Mouse (Mus musculus) CH12.LX (cell line): ENCODE measurements around the gene Fgf16. TPM values are rescaled to one million over a fixed set of nuclear protein-coding genes. Genes with fewer than 3 reads are reported as not detected.

Source experiments
- DNase-seq: peaks from one replicate; pipeline ENCODE4 v3.0.0-alpha.2; 2013; ENCODE audit errors: extremely low read depth
- H3K27ac ChIP-seq: 2 replicates; pipeline ENCODE4 v1.5.1; 2012; ENCODE audit warnings: low read depth, mild to moderate bottlenecking, control low read depth, moderate library complexity; ENCODE audit not compliant: insufficient read depth
- H3K27me3 ChIP-seq: replicated peaks from 2 replicates; pipeline ENCODE3; 2012; ENCODE audit warnings: inconsistent platforms
- H3K36me3 ChIP-seq, 2 experiments: replicated peaks in 1 of 2; 2 replicates each; pipeline versions ENCODE3 to v1.6.1; 2012; ENCODE audit warnings: inconsistent platforms in 1 of 2, low read length in 1 of 2, mild to moderate bottlenecking in 1 of 2, mixed read lengths in 1 of 2, moderate library complexity in 1 of 2; ENCODE audit not compliant: control insufficient read depth in 1 of 2, insufficient read depth in 1 of 2
- H3K4me1 ChIP-seq, 2 experiments: 2 replicates each; pipeline ENCODE4 v1.6.1; 2012; ENCODE audit warnings: inconsistent platforms in 1 of 2, moderate library complexity in 1 of 2; ENCODE audit not compliant: insufficient read depth in 2 of 2, control insufficient read depth in 1 of 2
- H3K4me2 ChIP-seq: 2 replicates; pipeline ENCODE4 v1.6.1; 2012; ENCODE audit warnings: low read depth, mild to moderate bottlenecking, control low read depth; ENCODE audit not compliant: poor library complexity, insufficient read depth, severe bottlenecking
- H3K4me3 ChIP-seq, 3 experiments: fragments of 150-350 bp in 1 of 3; sonication (generic) in 1 of 3; replicated peaks in 1 of 3; 2 replicates each; pipeline versions ENCODE3 to v1.5.1; 2011 to 2012; ENCODE audit warnings: low read depth in 2 of 3, low read length in 2 of 3, mild to moderate bottlenecking in 2 of 3, moderate library complexity in 2 of 3, control low read depth in 1 of 3, improper control_type of control experiment in 1 of 3, inconsistent platforms in 1 of 3, mixed read lengths in 1 of 3; ENCODE audit not compliant: poor library complexity in 1 of 3
- H3K79me2 ChIP-seq: replicated peaks from 2 replicates; pipeline ENCODE4 v1.6.1; 2012; ENCODE audit warnings: mild to moderate bottlenecking, moderate library complexity; ENCODE audit not compliant: control insufficient read depth, poor library complexity, insufficient read depth, severe bottlenecking; ENCODE audit errors: extremely low read depth
- H3K9ac ChIP-seq: 2 replicates; pipeline ENCODE4 v1.6.1; 2012; ENCODE audit warnings: low read depth, mild to moderate bottlenecking, control low read depth, moderate library complexity; ENCODE audit not compliant: insufficient read depth
- H3K9me3 ChIP-seq: replicated peaks from 2 replicates; pipeline ENCODE3; 2012; ENCODE audit warnings: low read length, inconsistent platforms, mixed read lengths
- BHLHE40 ChIP-seq: IDR thresholded peaks from 2 replicates; pipeline ENCODE4 v1.6.1; 2011; ENCODE audit warnings: mild to moderate bottlenecking, low read depth, low read length, improper control_type of control experiment
- CHD1 ChIP-seq: IDR thresholded peaks from 2 replicates; pipeline ENCODE4 v1.6.1; 2012; ENCODE audit warnings: low read depth, low read length, improper control_type of control experiment, inconsistent platforms
- CTCF ChIP-seq, 2 experiments: IDR thresholded peaks in 1 of 2; conservative IDR thresholded peaks in 1 of 2; 2 replicates each; pipeline ENCODE4 v1.5.1; 2011 to 2012; ENCODE audit warnings: low read depth in 2 of 2, low read length in 2 of 2, improper control_type of control experiment in 1 of 2, inconsistent platforms in 1 of 2, mild to moderate bottlenecking in 1 of 2, moderate library complexity in 1 of 2
- E2F4 ChIP-seq: IDR thresholded peaks from 2 replicates; pipeline ENCODE4 v1.6.1; 2011; ENCODE audit warnings: low read depth, low read length, improper control_type of control experiment; ENCODE audit not compliant: insufficient replicate concordance
- ELF1 ChIP-seq: IDR thresholded peaks from 2 replicates; pipeline ENCODE4 v1.6.1; 2014; ENCODE audit warnings: low read depth, mild to moderate bottlenecking, inconsistent platforms, low read length, improper control_type of control experiment
- EP300 ChIP-seq: IDR thresholded peaks from 2 replicates; pipeline ENCODE4 v1.6.1; 2011; ENCODE audit warnings: low read length, improper control_type of control experiment
- GABPA ChIP-seq: IDR thresholded peaks from 2 replicates; pipeline ENCODE4 v1.6.1; 2012; ENCODE audit warnings: low read depth, low read length, improper control_type of control experiment, inconsistent platforms; ENCODE audit not compliant: insufficient replicate concordance
- IRF4 ChIP-seq: IDR thresholded peaks from 2 replicates; pipeline ENCODE4 v1.6.1; 2014; ENCODE audit warnings: low read depth, mild to moderate bottlenecking, inconsistent platforms, low read length, improper control_type of control experiment
- JUN ChIP-seq: IDR thresholded peaks from 2 replicates; pipeline ENCODE4 v1.6.1; 2011; ENCODE audit warnings: low read depth, mild to moderate bottlenecking, low read length, improper control_type of control experiment, moderate library complexity; ENCODE audit not compliant: insufficient read depth
- KAT2A ChIP-seq: IDR thresholded peaks from 2 replicates; pipeline ENCODE4 v1.6.1; 2012; ENCODE audit warnings: low read length, improper control_type of control experiment, inconsistent platforms; ENCODE audit not compliant: insufficient replicate concordance
- NELFE ChIP-seq: IDR thresholded peaks from 2 replicates; pipeline ENCODE4 v1.6.1; 2011; ENCODE audit warnings: low read depth, low read length, improper control_type of control experiment
- POLR2AphosphoS2 ChIP-seq: IDR thresholded peaks from 2 replicates; pipeline ENCODE4 v1.6.1; 2011; ENCODE audit warnings: low read depth, low read length, improper control_type of control experiment
- SIN3A ChIP-seq: IDR thresholded peaks from 2 replicates; pipeline ENCODE4 v1.6.1; 2012; ENCODE audit warnings: low read length, improper control_type of control experiment, inconsistent platforms
- USF1 ChIP-seq: IDR thresholded peaks from 2 replicates; pipeline ENCODE4 v1.6.1; 2014; ENCODE audit warnings: low read depth, mild to moderate bottlenecking, inconsistent platforms, low read length, improper control_type of control experiment
- dilution Hi-C: fragments of 300-500 bp; cut with MboI; formaldehyde crosslinking; loops from 2 replicates; pipeline ENCODE4 v1.14.3; 2020; ENCODE audit warnings: low sequenced_read_pairs; ENCODE audit not compliant: extremely low pct_unique_long_range_greater_than_20kb, extremely low pct_ligation_motif_present
- in situ Hi-C: fragments of 300-500 bp; cut with MboI; formaldehyde crosslinking; loops from 3 replicates; pipeline ENCODE4 v1.14.3; 2019; ENCODE audit warnings: low sequenced_read_pairs, low pct_ligation_motif_present, low pct_unique_long_range_greater_than_20kb, mixed read lengths
- polyA plus RNA-seq: library from polyadenylated mRNA; unstranded; fragments of >175 nt; gene quantifications from 2 replicates; pipeline ENCODE4 v1.2.1, GENCODE M21; 2012; ENCODE audit warnings: low read depth; ENCODE audit not compliant: insufficient read length
- total RNA-seq, 2 experiments: library from RNA; depleted of rRNA; stranded (reverse); fragments of 300-350 nt in 1 of 2; fragments of >200 nt in 1 of 2; gene quantifications; 2 replicates each; pipeline ENCODE4 v1.2.3; 2012 to 2014

Fgf16 gene
- total and polyA plus RNA-seq, 3 experiments, result not detected

GRCm38 (mm10) chrX:105765005-105765706, 1.1 kb downstream of the Fgf16 start:
- dilution Hi-C loops, result no loop called here
- Histone ChIP-seq H3K27ac (no peak overlapping the region), H3K27me3 (no peaks in the 10 kb centered on the region), H3K4me3 (no peak overlapping the region), H3K9me3 (peaks cover 3% of the 10 kb centered on the region), H3K36me3 (no peaks in the 10 kb centered on the region), H3K4me1 (peaks cover 0 to 8% of the 10 kb centered on the region in 2 experiments; a peak in 1 of 4 replicates), H3K4me2 (no peak overlapping the region), H3K79me2 (no peaks in the 10 kb centered on the region), H3K9ac (no peak overlapping the region)
- TF ChIP-seq EP300 (no peak), CHD1 (no peak), CTCF (conservative IDR thresholded peaks at IDR 0.05 in 1 of 2, IDR thresholded peaks at IDR 0.05 in 1 of 2; ENCODE audit: low read depth in 2 of 2, low read length in 2 of 2) (no peak), JUN (no peak), E2F4 (no peak), GABPA (no peak), BHLHE40 (no peak), NELFE (no peak), USF1 (no peak), KAT2A (no peak), POLR2AphosphoS2 (no peak), IRF4 (no peak), ELF1 (no peak)
- in situ Hi-C loops, result no loop called here
- DNase-seq, result no peak

GRCm38 (mm10) chrX:105766013-105766412, 1.9 kb downstream of the Fgf16 start:
- Histone ChIP-seq H3K4me2 (no peak overlapping the region), H3K4me1 (peaks cover 0 to 3% of the 10 kb centered on the region in 2 experiments; a peak in 1 of 4 replicates), H3K27ac (no peak overlapping the region)
- in situ Hi-C loops, result no loop called here
- DNase-seq, result no peak
- TF ChIP-seq ELF1 (no peak), BHLHE40 (no peak), SIN3A (no peak)
- TF ChIP-seq, all 38 proteins: peak for 0
- H3K36me3 ChIP-seq, result no peaks in the 10 kb centered on the region
- dilution Hi-C loops, result no loop called here
- no peak overlapping the region for H3K9ac ChIP-seq
- H3K27me3 ChIP-seq, result no peaks in the 10 kb centered on the region
- H3K4me3 ChIP-seq, result no peak overlapping the region
- H3K9me3 ChIP-seq, result peaks cover 3% of the 10 kb centered on the region
- H3K79me2 ChIP-seq, result no peaks in the 10 kb centered on the region
